Mouse (Mus musculus) liver, embryonic 14 days (tissue): ENCODE results near the gene Lmbr1. TPM values are rescaled to one million over a fixed set of nuclear protein-coding genes. Genes with fewer than 3 reads are reported as not detected.

ENCODE experiments used
- polyA plus RNA-seq: library from polyadenylated mRNA; depleted of rRNA; stranded (reverse); fragments of >200 nt; gene quantifications from 2 replicates; pipeline ENCODE4 v1.2.3, GENCODE M21; 2012; rRNA removed

Gene Lmbr1
- 1.1 and 1.4 TPM in 2 replicates for polyA plus RNA-seq

DNA sequence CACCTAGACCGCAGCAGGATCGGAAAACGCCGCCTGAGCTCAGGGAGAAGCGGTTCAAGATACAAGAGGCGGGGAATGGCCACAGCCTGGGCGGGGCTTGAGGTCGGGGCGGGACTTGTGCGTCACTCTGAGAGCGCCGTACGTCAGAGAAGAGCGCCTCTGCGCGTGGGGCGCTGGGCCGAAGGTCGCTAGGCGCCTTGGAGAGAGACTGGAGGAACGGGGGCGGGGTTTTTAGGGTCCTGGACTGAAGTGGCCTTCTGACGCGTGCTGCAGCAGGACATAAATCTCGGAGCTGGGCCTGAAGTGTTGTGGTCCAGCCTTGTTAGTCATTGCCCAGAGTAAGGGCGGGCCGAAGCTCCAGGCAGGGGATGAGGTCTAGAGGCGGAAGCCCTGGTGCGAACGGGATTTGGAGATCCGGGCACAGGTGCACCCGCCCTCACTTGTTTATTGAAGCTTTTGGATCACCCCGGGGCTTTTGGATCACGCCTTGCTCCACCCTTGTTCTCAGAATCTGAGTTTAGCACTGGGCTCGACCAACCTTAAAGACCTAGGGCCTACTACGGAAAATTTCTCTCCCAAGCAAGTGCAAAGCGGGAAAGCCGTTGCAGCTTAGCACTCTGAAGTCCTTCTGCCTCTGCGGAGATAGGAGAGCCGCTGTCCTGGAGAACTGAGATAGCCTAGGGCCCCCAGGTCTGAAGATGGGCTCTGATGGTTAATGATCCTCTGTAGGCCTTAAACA is at the start of gene Lmbr1:
TSS of gene Lmbr1 (minus strand) at position 93 of the 739 bp plus-strand sequence.

DNA sequence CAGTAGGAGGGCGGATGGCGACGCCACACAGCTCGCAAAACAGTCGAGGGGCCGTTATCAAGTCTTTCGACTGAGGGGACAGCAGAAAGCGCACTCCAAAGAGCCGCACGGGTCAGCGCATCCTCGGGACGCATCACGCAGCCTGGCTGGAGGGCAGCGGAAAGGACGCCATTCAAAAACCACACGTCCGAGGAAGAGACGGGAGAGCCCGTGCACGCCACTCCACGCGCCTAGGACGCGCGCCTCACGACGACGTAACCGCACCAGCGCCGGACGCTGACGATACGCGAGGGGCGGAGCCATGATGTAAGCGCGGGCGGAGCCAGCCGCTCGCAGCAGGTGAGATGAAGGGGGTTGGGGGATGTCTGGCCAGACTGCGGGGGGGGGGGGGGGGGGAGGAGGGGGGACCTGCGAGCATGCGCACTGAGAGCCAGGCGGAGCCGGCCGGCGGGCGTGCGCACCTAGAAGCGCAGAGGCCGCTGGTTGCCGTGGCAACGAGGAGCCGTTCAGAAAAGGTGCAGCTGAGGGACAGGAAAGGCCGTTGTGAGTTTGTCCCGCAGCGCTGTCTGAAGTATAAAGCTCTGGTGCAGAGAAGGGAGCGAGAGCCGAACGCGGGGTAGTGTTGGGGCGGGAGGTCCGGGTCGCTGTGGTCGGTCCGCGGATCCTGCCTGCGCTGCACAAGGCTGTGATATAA is 182.5 kb downstream of the Lmbr1 start, which contains the start of gene Rnf32:
TSS of gene Rnf32 (plus strand) at position 423 of the 694 bp plus-strand sequence.

Other genes with a start within 250 kb of the Lmbr1 start
- gene Rnf32, start 182.4 kb downstream of the Lmbr1 start, polyA plus RNA-seq = 0.07 and 0.27 TPM in 2 replicates
- 10.3 and 14.3 TPM in 2 replicates for gene Nom1, start 56.3 kb upstream of the Lmbr1 start, polyA plus RNA-seq
- not detected in 2 replicates for gene Mnx1, start 100.1 kb upstream of the Lmbr1 start, polyA plus RNA-seq
- gene Ube3c, start 190.9 kb upstream of the Lmbr1 start, polyA plus RNA-seq = 7.7 and 9.4 TPM in 2 replicates